Mouse (Mus musculus) heart, adult 8-10 months (tissue): ENCODE results near the gene Kcns1. TPM values are rescaled to one million over a fixed set of nuclear protein-coding genes. Genes with fewer than 3 reads are reported as not detected.

ENCODE experiments used
- DNase-seq: peaks from one replicate; pipeline ENCODE4 v3.0.0; 2022; ENCODE audit warnings: low spot score
- total RNA-seq, 4 experiments: library from RNA; stranded (reverse); gene quantifications; 2 replicates each; pipeline ENCODE4 v1.2.4; 2022

Gene Kcns1
- total RNA-seq, 4 experiments from 2014 or later, result 0.09 TPM; not detected in 2

- no peak for DNase-seq
Observed at GRCm38 (mm10) chr2:164126533-164126955, 44.4 kb downstream of the Kcns1 start.

- no peak for DNase-seq
Observed at GRCm38 (mm10) chr2:164123169-164123766, 47.6 kb downstream of the Kcns1 start.

- DNase-seq, result no peak
Observed at GRCm38 (mm10) chr2:164119503-164119902, 51.4 kb downstream of the Kcns1 start.

- DNase-seq, result no peak
Observed at GRCm38 (mm10) chr2:164115531-164115930, 55.4 kb downstream of the Kcns1 start.

- DNase-seq, result no peak
Observed at GRCm38 (mm10) chr2:164114051-164114450, 56.9 kb downstream of the Kcns1 start.

Other genes starting within 250 kb of the Kcns1 start
- gene Ywhab, start 176.2 kb downstream of the Kcns1 start, total RNA-seq, result 10 to 100 TPM; 66.1 to 76.5 (median 72.0) TPM
- gene Pabpc1l, start 145.7 kb downstream of the Kcns1 start, total RNA-seq, result 1 to 10 TPM in 1 of 4 experiments, under 1 TPM in 1, not detected in 2; 0.40 to 1.4 TPM
- 10 to 100 TPM; 14.1 to 21.5 (median 16.9) TPM for gene Stk4, start 100.8 kb downstream of the Kcns1 start, total RNA-seq
- 10 to 100 TPM; 18.3 to 24.4 (median 20.0) TPM for gene Tomm34, start 99.9 kb downstream of the Kcns1 start, total RNA-seq
- gene Wfdc5, start 11.6 kb upstream of the Kcns1 start, total RNA-seq, result not detected
- gene Wfdc12, start 19.5 kb upstream of the Kcns1 start, total RNA-seq, result not detected
- not detected for gene Wfdc15a, start 29.0 kb upstream of the Kcns1 start, total RNA-seq
- not detected for gene Wfdc15b, start 50.5 kb upstream of the Kcns1 start, total RNA-seq
- not detected for gene Svs2, start 67.4 kb upstream of the Kcns1 start, total RNA-seq
- gene Svs3b, start 85.5 kb upstream of the Kcns1 start, total RNA-seq, result not detected
- not detected for gene Svs4, start 107.3 kb upstream of the Kcns1 start, total RNA-seq
- gene Svs3a, start 118.2 kb upstream of the Kcns1 start, total RNA-seq, result not detected
- not detected for gene Svs6, start 145.6 kb upstream of the Kcns1 start, total RNA-seq
- not detected for gene Svs5, start 161.6 kb upstream of the Kcns1 start, total RNA-seq
- gene Slpi, start 218.0 kb upstream of the Kcns1 start, total RNA-seq, result 100 to 1,000 TPM in 1 of 4 experiments, 1 to 10 TPM in 3; 1.1 to 110 (median 2.3) TPM
- not detected for gene Rbpjl, start 232.0 kb upstream of the Kcns1 start, total RNA-seq
- gene Matn4, start 234.0 kb upstream of the Kcns1 start, total RNA-seq, result under 1 TPM; 0.25 to 0.50 (median 0.29) TPM